Mouse (Mus musculus): ENCODE measurements at regions not wholly inside any gene's neighbourhood (a gene's known extent, or its start where the extent isn't known, plus 50 kb on each side); places are given as distances from the start of the nearest gene placed in this dataset.

DNA sequence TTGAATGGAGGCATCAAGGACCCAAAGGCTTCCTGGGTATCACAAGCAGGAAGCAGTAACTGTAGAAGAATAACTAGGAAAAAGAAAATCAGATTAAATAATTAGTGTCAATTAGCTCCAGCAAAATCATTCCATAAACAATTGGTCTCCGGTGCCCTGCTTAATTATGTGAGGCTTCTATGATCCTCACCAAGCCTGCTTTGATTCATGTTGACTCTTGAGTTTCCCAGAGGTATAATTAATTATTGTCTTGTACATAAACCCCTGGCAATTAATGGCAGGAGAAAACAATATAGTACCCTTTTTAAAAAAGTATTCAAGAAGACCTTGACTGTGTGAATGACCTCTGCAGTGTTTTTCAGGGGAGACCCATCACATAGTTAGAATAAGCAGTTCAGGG, 61.5 kb upstream of the Sp8 start:
- Histone ChIP-seq H3K36me3 (ENCODE audit: control insufficient read depth, insufficient read depth, low read length) (no peaks in the 10 kb centered on the region), H3K27ac (ENCODE audit: low read depth, low read length) (no peak overlapping the region), H3K4me2 (no peak overlapping the region), H3K9me3 (ENCODE audit: control insufficient read depth, low read length) (no peaks in the 10 kb centered on the region), H3K27me3 (ENCODE audit: control insufficient read depth, insufficient read depth, low read length) (no peaks in the 10 kb centered on the region), H3K4me3 (ENCODE audit: low read depth, low read length) (no peak overlapping the region), H3K4me1 (ENCODE audit: control insufficient read depth, insufficient read depth, low read length) (no peaks in the 10 kb centered on the region), H3K9ac (ENCODE audit: low read length) (no peak overlapping the region)
- 90% methylated on average over 1 of the region's 1 CpGs for WGBS
- DNase-seq (ENCODE audit: low spot score, missing footprints) (no peak), ATAC-seq (ENCODE audit: low FRiP score) (no peak)

DNA sequence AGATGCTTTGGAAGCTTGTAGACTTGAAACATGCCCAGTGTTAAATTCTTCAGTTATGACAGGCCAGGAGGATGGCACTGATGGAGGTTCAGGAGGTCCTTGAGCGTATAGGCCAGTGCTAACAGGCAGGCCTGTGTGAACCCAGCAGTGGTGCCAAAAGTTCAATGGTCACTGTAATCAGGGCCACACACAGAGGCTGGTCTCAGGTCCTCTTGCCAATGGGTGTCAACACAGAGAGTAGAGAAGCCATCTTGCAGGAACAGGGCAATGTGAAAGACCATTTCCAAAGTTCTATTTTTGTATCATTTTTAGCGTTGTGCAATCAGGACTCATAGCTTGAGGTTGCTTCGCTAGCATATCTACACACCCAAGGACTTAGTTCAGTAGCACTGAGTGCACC, 64.2 kb upstream of the Sp8 start:
- WGBS, result 92% methylated on average over 3 of the region's 3 CpGs

DNA sequence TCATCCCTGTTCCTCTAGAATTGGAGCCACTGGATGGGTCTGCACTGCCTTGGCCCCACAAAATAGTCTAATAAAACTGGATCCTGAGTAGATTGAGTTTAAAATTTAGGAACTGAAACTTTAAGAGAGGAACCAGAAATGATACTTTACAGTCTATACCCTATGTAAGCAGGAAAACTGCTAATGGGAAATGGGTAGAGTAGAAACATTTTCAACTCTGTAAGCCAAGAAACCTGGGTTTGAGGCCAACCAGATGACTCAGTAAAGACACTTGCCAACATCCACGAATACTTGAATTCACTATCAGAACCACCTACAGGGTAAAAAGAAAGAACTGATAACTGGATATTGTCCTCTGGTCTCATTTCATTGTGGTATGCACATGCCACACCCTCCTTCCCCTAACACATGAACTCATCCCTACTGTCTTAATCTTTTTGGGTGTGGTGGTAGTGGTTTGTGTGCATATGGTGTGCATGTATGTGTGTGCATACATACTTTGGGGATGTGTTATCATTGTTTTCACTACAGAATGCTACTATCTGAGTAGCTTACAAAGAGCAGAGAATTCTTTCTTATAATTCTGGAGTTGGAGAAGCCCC, 70.6 kb upstream of the Sp8 start:
- H3K36me3 ChIP-seq (ENCODE audit: control insufficient read depth, insufficient read depth, low read length), result no peaks in the 10 kb centered on the region
- 93% methylated on average over 1 of the region's 1 CpGs for WGBS
- no peaks in the 10 kb centered on the region for H3K9me3 ChIP-seq (ENCODE audit: control insufficient read depth, low read length)

More for the DNA sequence above, 64.2 kb upstream of the Sp8 start:
- Histone ChIP-seq H3K27me3 (ENCODE audit: control insufficient read depth, insufficient read depth, low read length) (no peaks in the 10 kb centered on the region), H3K4me1 (ENCODE audit: control insufficient read depth, insufficient read depth, low read length) (no peaks in the 10 kb centered on the region), H3K27ac (ENCODE audit: low read depth, low read length) (no peak overlapping the region), H3K9ac (ENCODE audit: low read length) (no peak overlapping the region), H3K9me3 (ENCODE audit: control insufficient read depth, low read length) (no peaks in the 10 kb centered on the region), H3K4me2 (no peak overlapping the region), H3K36me3 (ENCODE audit: control insufficient read depth, insufficient read depth, low read length) (no peaks in the 10 kb centered on the region), H3K4me3 (ENCODE audit: low read depth, low read length) (no peak overlapping the region)
- ATAC-seq (ENCODE audit: low FRiP score), result no peak
- no peak for DNase-seq (ENCODE audit: low spot score, missing footprints)

DNA sequence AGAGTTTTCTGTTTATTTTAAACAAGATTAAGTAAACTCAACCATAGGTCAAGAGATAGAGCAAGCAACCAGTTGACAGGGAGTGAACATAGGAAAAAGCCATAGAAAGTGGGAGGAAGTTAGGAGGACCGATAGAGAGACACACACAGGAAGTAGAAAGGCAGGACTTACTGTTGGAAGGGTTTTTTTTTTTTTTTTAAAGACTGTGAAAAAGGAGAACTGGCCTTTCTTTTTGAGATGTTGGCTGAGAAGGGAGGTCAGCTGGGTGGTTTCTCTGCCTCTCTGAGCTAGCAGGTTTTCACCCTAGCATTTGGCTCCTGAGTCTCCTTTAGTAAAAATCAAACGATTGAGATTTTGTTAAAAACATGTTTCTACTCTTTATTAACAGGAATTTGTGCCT, 73.3 kb upstream of the Sp8 start:
- DNase-seq (ENCODE audit: low spot score, missing footprints) (no peak), ATAC-seq (ENCODE audit: low FRiP score) (no peak)
- Histone ChIP-seq H3K9me3 (ENCODE audit: control insufficient read depth, low read length) (no peaks in the 10 kb centered on the region), H3K9ac (ENCODE audit: low read length) (no peak overlapping the region), H3K27me3 (ENCODE audit: control insufficient read depth, insufficient read depth, low read length) (no peaks in the 10 kb centered on the region), H3K4me2 (no peak overlapping the region), H3K4me1 (ENCODE audit: control insufficient read depth, insufficient read depth, low read length) (no peaks in the 10 kb centered on the region), H3K4me3 (ENCODE audit: low read depth, low read length) (no peak overlapping the region), H3K27ac (ENCODE audit: low read depth, low read length) (no peak overlapping the region), H3K36me3 (ENCODE audit: control insufficient read depth, insufficient read depth, low read length) (no peaks in the 10 kb centered on the region)
- WGBS, result 82% methylated on average over 2 of the region's 2 CpGs

More for the DNA sequence above, 70.6 kb upstream of the Sp8 start:
- Histone ChIP-seq H3K4me3 (ENCODE audit: low read depth, low read length) (no peak overlapping the region), H3K9ac (ENCODE audit: low read length) (no peak overlapping the region), H3K27me3 (ENCODE audit: control insufficient read depth, insufficient read depth, low read length) (no peaks in the 10 kb centered on the region), H3K4me2 (no peak overlapping the region), H3K27ac (ENCODE audit: low read depth, low read length) (no peak overlapping the region), H3K4me1 (ENCODE audit: control insufficient read depth, insufficient read depth, low read length) (no peaks in the 10 kb centered on the region)
- ATAC-seq (ENCODE audit: low FRiP score), result no peak
- DNase-seq (ENCODE audit: low spot score, missing footprints), result no peak

DNA sequence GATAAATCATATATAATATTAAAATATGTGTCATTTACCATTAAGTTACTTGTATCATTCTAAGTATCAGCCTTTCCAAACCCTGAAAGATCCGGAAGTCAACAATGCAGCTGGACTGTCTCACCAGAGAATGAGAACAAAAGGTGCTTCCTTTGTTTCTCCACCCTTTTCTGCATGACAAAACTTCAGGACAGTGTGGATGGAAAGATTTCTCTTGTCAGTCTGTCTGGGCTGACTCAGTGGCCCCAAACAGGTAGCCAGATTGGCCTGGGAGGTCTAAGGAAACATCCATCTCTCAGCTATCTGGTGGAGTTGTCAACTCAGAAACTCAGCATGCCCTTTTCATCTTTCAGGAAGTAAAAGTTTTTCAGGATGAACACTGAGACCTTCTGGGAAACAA, 79.7 kb upstream of the Sp8 start:
- Histone ChIP-seq H3K9ac (ENCODE audit: low read length) (no peak overlapping the region), H3K4me2 (no peak overlapping the region), H3K9me3 (ENCODE audit: control insufficient read depth, low read length) (no peaks in the 10 kb centered on the region), H3K27ac (ENCODE audit: low read depth, low read length) (no peak overlapping the region), H3K4me1 (ENCODE audit: control insufficient read depth, insufficient read depth, low read length) (no peaks in the 10 kb centered on the region), H3K27me3 (ENCODE audit: control insufficient read depth, insufficient read depth, low read length) (no peaks in the 10 kb centered on the region), H3K4me3 (ENCODE audit: low read depth, low read length) (no peak overlapping the region), H3K36me3 (ENCODE audit: control insufficient read depth, insufficient read depth, low read length) (no peaks in the 10 kb centered on the region)
- no peak for DNase-seq (ENCODE audit: low spot score, missing footprints)
- 55% methylated on average over 1 of the region's 1 CpGs for WGBS
- ATAC-seq (ENCODE audit: low FRiP score), result no peak

DNA sequence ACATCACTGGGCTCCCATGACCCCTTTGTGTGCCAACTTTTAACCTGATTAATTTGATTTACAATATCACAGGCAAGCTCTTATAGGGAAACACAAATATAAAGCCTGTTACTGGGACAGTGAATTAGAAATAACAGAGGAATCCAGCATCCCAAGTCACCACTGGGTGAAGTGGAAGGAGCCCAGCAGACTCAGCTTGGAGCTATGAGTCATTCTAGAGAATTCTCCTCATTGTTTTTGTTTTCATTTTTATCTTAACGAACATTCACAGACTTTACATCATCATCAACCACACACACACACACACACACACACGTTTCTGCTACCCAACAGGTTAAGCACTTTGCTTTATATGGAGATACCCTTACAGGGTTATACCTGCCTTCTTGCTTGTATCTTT, 92.1 kb upstream of the Sp8 start:
- H3K27ac ChIP-seq (ENCODE audit: low read depth, low read length), result no peak overlapping the region
- H3K9ac ChIP-seq (ENCODE audit: low read length), result no peak overlapping the region
- H3K9me3 ChIP-seq (ENCODE audit: control insufficient read depth, low read length), result no peaks in the 10 kb centered on the region
- no peak overlapping the region for H3K4me2 ChIP-seq
- 76% methylated on average over 2 of the region's 2 CpGs for WGBS
- ATAC-seq (ENCODE audit: low FRiP score) (no peak), DNase-seq (ENCODE audit: low spot score, missing footprints) (no peak)
- H3K36me3 ChIP-seq (ENCODE audit: control insufficient read depth, insufficient read depth, low read length), result no peaks in the 10 kb centered on the region
- H3K4me1 ChIP-seq (ENCODE audit: control insufficient read depth, insufficient read depth, low read length), result no peaks in the 10 kb centered on the region; the same call in 1 of the 2 replicates
- no peak overlapping the region for H3K4me3 ChIP-seq (ENCODE audit: low read depth, low read length)
- no peaks in the 10 kb centered on the region for H3K27me3 ChIP-seq (ENCODE audit: control insufficient read depth, insufficient read depth, low read length)

DNA sequence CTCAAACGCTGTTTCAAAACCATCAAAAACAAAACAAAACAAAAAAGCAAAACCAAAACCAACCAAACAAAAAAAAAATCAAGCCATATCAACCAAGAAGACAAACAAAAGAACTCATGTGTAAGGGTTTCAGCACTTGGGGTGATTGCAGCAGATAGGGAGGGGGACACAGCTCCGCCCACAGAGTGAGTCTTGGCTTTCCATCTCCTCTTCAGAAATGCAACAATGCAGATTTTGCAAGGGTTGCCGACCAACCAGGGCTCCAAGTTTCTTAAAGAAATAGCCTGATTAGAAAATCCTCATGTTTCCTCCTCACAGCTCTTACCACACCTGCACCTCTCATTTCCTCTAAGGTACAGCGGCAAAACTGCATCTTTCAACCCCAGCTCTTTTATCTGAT, 107.0 kb upstream of the Sp8 start:
- H3K36me3 ChIP-seq (ENCODE audit: control insufficient read depth, insufficient read depth, low read length), result no peaks in the 10 kb centered on the region
- DNase-seq (ENCODE audit: low spot score, missing footprints) (no peak), ATAC-seq (ENCODE audit: low FRiP score) (no peak)
- H3K4me2 ChIP-seq, result no peak overlapping the region
- WGBS, result 76% methylated on average over 4 of the region's 4 CpGs
- no peak overlapping the region for H3K27ac ChIP-seq (ENCODE audit: low read depth, low read length)
- no peaks in the 10 kb centered on the region for H3K27me3 ChIP-seq (ENCODE audit: control insufficient read depth, insufficient read depth, low read length)
- no peak overlapping the region for H3K9ac ChIP-seq (ENCODE audit: low read length)
- no peaks in the 10 kb centered on the region for H3K4me1 ChIP-seq (ENCODE audit: control insufficient read depth, insufficient read depth, low read length)
- no peaks in the 10 kb centered on the region for H3K9me3 ChIP-seq (ENCODE audit: control insufficient read depth, low read length)
- H3K4me3 ChIP-seq (ENCODE audit: low read depth, low read length), result no peak overlapping the region

DNA sequence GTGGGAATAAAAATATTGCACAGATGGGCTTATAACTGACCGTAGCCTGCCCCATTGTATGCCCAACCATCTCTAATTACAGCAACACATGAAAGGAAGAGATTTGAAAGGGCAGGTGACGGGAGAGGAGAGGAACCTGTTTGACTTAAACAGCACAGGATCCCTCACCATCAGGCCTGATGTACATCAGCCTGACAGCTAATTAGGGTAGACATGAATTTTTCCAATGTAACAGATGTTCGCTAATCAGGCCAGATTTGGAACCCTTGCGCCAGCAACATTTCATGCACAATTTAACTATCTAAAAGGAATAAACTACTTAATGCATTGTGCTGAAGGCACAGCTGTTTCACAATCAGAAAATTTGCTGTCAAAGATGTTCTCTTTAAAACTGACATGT, 120.2 kb upstream of the Sp8 start:
- no peak overlapping the region for H3K4me3 ChIP-seq (ENCODE audit: low read depth, low read length)
- no peaks in the 10 kb centered on the region for H3K36me3 ChIP-seq (ENCODE audit: control insufficient read depth, insufficient read depth, low read length)
- H3K9ac ChIP-seq (ENCODE audit: low read length), result no peak overlapping the region
- H3K27me3 ChIP-seq (ENCODE audit: control insufficient read depth, insufficient read depth, low read length), result no peaks in the 10 kb centered on the region
- DNase-seq (ENCODE audit: low spot score, missing footprints) (no peak), ATAC-seq (ENCODE audit: low FRiP score) (no peak)
- H3K27ac ChIP-seq (ENCODE audit: low read depth, low read length), result no peak overlapping the region
- 82% methylated on average over 4 of the region's 4 CpGs for WGBS
- H3K4me1 ChIP-seq (ENCODE audit: control insufficient read depth, insufficient read depth, low read length), result no peaks in the 10 kb centered on the region
- no peaks in the 10 kb centered on the region for H3K9me3 ChIP-seq (ENCODE audit: control insufficient read depth, low read length)
- H3K4me2 ChIP-seq, result no peak overlapping the region

DNA sequence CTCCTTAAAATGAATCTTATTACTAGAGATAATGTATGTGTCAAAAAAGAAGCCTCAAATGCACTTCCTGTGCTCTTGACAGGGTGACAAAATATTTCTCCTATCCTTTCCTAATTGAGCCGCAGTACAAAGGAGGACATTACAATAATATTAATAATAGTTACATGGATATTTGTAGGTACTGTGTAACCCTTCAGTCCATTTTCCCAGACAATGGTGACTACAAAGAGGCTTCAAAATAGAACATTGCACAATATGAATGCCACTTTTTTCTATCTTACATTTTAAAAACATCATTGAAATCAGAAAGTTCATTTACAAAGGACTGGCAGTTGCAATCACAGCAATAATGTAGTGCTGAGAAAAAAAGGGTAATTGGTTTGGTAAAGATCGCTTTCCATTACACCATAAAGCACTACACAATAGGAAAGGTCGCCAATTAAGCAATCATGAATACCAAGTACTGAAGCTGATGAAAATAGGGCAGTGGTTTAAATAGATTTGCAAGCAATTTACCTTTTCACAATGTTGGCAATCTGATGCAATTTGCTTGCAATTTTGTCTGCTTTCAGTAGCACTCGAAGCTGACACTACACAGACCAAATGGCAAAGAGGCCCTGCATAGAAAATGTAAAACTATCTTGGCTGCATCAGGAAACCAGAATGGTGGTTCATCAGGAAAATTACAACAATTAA, 126.1 kb upstream of the Sp8 start:
- no peaks in the 10 kb centered on the region for H3K27me3 ChIP-seq (ENCODE audit: control insufficient read depth, insufficient read depth, low read length)
- DNase-seq (ENCODE audit: low spot score, missing footprints) (no peak), ATAC-seq (ENCODE audit: low FRiP score) (no peak)

More for the DNA sequence above, 126.1 kb upstream of the Sp8 start:
- Histone ChIP-seq H3K9me3 (ENCODE audit: control insufficient read depth, low read length) (no peaks in the 10 kb centered on the region), H3K4me1 (ENCODE audit: control insufficient read depth, insufficient read depth, low read length) (no peaks in the 10 kb centered on the region), H3K4me3 (ENCODE audit: low read depth, low read length) (no peak overlapping the region), H3K4me2 (no peak overlapping the region), H3K36me3 (ENCODE audit: control insufficient read depth, insufficient read depth, low read length) (no peaks in the 10 kb centered on the region), H3K27ac (ENCODE audit: low read depth, low read length) (no peak overlapping the region), H3K9ac (ENCODE audit: low read length) (no peak overlapping the region)
- WGBS, result 85% methylated on average over 4 of the region's 4 CpGs
